Mouse (Mus musculus): Measurements from ENCODE around the gene Tmem273. TPM values are rescaled to one million over a fixed set of nuclear protein-coding genes. Genes with fewer than 3 reads are reported as not detected.

Tmem273 gene
- not detected for polyA plus RNA-seq (2012; fragmentation: generic; extraction: Trizol)

DNA sequence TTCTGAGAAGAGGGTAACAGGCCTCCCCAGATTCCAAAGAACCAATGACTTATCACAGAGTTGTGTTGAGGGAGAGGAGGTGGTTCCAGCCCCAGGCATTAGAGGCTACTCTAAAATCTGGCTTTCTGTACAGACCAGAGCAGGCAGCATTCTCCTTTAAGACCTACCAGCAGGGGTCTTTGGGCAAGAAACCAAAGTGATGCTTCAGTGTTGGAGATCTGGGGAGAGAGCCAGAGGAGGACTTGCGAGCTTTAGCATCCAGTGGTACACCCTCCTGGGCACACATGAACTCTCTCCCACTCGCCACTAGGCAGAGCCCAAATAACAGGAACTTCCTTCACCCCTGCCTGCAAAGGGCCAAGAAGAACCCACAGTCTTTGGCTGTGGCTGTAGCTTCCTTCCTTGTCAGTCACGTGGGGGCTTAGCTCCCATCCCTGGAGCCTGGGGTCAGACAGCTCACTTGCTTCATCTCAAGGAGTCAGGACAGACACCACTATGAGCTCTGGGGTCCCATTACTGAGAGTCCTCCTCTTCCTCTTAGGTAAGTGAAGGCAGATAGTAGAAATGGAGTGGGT lies at the start of gene Tmem273:
Gene Tmem273 (plus strand): TSS at position 408 of the 575 bp plus-strand sequence.

DNA sequence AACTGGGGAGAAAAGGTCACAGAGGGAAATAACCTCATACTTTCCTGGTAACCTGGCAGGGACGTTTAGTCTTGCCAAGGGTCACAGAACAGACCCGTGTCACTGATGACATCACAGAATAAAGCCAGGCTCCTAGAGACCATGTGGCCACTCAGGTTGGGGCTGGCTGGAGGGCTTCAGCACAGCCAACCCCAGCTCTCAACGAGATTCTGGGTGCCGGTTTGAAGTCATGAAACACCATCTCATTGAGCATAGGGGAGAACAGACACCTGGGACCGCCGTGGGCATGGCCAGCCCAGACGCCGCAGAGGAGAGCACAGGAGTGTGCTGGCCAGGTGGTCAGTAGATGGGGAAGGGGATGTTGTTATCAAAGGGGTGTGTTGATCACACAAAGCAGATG lies 48.1 kb downstream of the Tmem273 start, which contains the start of gene Fam170b:
Gene Fam170b (plus strand): TSS at position 116 of the 400 bp plus-strand sequence.

DNA sequence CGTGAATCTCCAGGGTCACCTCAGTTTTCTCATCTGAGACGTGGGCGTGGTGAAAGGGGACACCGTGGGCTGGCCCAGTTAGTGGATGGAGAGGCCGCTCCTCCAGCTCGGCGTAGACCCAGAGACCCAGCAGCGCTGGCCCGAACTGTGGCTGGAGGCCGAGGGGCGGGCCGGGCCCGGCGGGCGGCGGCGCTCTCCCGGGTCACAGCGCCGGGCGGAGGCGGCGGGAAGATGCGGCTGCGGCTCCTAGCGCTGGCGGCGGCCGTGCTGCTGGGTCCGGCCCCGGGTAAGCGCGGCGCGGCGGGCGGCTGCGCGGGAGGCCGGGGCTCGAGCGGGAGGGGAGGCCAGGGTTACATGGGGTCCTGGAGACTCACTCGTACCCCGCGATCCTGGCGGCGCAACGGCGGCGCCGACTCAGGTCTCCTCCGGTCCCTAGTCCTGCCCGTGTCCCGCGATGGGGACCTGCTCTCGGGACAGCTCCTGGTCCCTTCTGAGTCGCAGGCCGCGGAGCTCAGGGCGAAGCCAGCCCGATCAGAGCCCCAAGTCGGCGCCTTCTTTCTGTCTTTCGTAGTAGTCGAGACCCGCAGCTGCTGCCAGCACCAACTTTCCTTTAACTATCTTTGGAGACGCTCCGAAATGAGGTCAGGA lies 71.0 kb downstream of the Tmem273 start, which contains the start of gene Vstm4:
Gene Vstm4 (plus strand): TSS at position 76 of the 648 bp plus-strand sequence.

Other genes starting within 250 kb of the Tmem273 start
- gene Prrxl1, start 186.6 kb upstream of the Tmem273 start, polyA plus RNA-seq (2012; fragmentation: generic; extraction: Trizol) = not detected
- gene 3425401B19Rik, start 100.7 kb upstream of the Tmem273 start, polyA plus RNA-seq (2012; fragmentation: generic; extraction: Trizol) = not detected
- gene Fam170b, start 48.0 kb downstream of the Tmem273 start, polyA plus RNA-seq (2012; fragmentation: generic; extraction: Trizol) = not detected
- not detected for gene Vstm4, start 70.8 kb downstream of the Tmem273 start, polyA plus RNA-seq (2012; fragmentation: generic; extraction: Trizol)
- gene Lrrc18, start 205.4 kb downstream of the Tmem273 start, polyA plus RNA-seq (2012; fragmentation: generic; extraction: Trizol) = not detected

All from C3H10T1/2 (cell line).